Mouse (Mus musculus): Measurements from ENCODE around the gene Dab2ip.

Dab2ip gene

GRCm38 (mm10) chr2:35747371-35748035 is 189.4 kb downstream of the Dab2ip start:
- no peak for DNase-seq (ENCODE audit: low spot score in 2 of 2)

GRCm38 (mm10) chr2:35750533-35751141 is 192.6 kb downstream of the Dab2ip start:
- no peak for DNase-seq (ENCODE audit: low spot score in 2 of 2)

GRCm38 (mm10) chr2:35751781-35752505 is 193.9 kb downstream of the Dab2ip start:
- DNase-seq (ENCODE audit: low spot score in 2 of 2), result no peak

GRCm38 (mm10) chr2:35756467-35756866 is 198.4 kb downstream of the Dab2ip start:
- no peak for DNase-seq (ENCODE audit: low spot score in 2 of 2)

- DNase-seq (ENCODE audit: low spot score in 2 of 2), result no peak
Observed at GRCm38 (mm10) chr2:35760352-35760751, 202.3 kb downstream of the Dab2ip start.

GRCm38 (mm10) chr2:35760867-35761266 is 202.8 kb downstream of the Dab2ip start:
- no peak for DNase-seq (ENCODE audit: low spot score in 2 of 2)

GRCm38 (mm10) chr2:35761458-35761857 is 203.4 kb downstream of the Dab2ip start:
- DNase-seq (ENCODE audit: low spot score in 2 of 2), result no peak

- DNase-seq (ENCODE audit: low spot score in 2 of 2), result no peak
Observed at GRCm38 (mm10) chr2:35763818-35764217, 205.8 kb downstream of the Dab2ip start.

- DNase-seq (ENCODE audit: low spot score in 2 of 2), result no peak
Observed at GRCm38 (mm10) chr2:35764328-35764727, 206.3 kb downstream of the Dab2ip start.

- DNase-seq (ENCODE audit: low spot score in 2 of 2), result no peak
Observed at GRCm38 (mm10) chr2:35767834-35768537, 209.9 kb downstream of the Dab2ip start.

- DNase-seq (ENCODE audit: low spot score in 2 of 2), result no peak
Observed at GRCm38 (mm10) chr2:35768538-35769238, 210.6 kb downstream of the Dab2ip start.

- DNase-seq (ENCODE audit: low spot score in 2 of 2), result no peak
Observed at GRCm38 (mm10) chr2:35769398-35769797, 211.3 kb downstream of the Dab2ip start.

GRCm38 (mm10) chr2:35770541-35770940 is 212.5 kb downstream of the Dab2ip start:
- DNase-seq (ENCODE audit: low spot score in 2 of 2), result no peak

- DNase-seq (ENCODE audit: low spot score in 2 of 2), result no peak
Observed at GRCm38 (mm10) chr2:35775651-35776055, 217.6 kb downstream of the Dab2ip start.

GRCm38 (mm10) chr2:35776935-35777334 is 218.9 kb downstream of the Dab2ip start:
- DNase-seq (ENCODE audit: low spot score in 2 of 2), result no peak

- DNase-seq (ENCODE audit: low spot score in 2 of 2), result no peak
Observed at GRCm38 (mm10) chr2:35779266-35779665, 221.2 kb downstream of the Dab2ip start.
